Mouse (Mus musculus) thymus, postnatal 25 days (tissue): Measurements from ENCODE around the gene Kctd13.

Experiments
- DNase-seq: peaks from one replicate; pipeline ENCODE4 v3.0.0; 2022

Gene Kctd13

DNA sequence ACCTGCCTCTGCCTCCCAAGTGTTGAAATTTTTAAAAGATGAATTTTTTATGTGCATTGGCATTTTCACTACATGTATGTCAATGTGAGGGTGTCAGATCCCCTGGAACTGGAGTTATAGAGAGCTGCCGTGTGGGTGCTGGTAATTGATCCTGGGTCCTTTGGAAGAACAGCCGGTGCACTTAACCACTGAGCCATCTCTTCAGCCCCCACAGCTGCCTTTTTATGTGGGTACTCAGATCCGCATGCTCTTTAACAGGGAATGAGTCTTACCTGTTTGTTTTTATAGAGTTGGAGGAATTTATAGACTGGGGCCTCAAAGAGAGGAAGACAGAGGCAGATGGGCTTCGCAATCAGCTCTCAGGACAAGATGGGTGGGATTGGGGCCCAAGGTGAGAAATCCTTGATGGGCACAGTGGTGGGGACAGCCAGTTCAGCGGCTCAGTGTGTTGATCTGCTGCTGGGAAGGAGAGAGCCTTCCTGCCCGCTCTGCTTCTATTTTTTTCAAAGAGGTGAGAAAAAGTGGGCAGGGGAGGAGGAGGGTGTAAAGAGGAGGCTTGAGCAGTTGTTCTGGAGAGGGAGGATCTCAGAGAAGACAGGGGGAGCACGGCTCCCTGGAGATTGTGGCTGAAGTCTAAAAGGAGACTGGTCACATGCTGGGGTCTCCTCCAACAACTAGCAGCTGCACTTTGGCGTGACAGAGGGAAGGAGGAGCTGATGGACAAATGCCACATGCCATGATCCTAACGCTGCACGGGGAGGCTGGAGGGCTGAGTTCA lies 56.2 kb downstream of the Kctd13 start:
- DNase-seq, result no peak

DNA sequence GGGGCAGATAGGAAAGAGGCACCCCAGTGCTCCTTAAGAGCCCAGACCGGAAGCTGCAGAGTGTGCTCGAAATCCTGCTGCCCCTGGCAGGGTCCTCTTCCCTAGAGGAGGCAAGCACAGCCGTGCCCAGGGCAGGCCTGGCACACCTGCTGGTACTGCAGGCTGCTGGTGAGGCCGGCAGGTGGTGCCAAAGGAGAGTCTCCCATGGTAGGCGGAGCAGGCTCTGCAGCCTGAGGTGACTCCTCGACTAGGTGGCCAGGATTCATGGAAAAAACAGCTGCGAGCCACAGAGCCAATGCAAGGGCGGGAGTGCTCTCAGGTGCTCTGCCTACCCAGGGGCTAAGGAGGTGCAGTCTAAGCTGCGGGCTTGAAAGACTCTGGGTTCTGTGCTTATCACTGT lies 57.6 kb downstream of the Kctd13 start:
- DNase-seq, result peak; percentile 57

DNA sequence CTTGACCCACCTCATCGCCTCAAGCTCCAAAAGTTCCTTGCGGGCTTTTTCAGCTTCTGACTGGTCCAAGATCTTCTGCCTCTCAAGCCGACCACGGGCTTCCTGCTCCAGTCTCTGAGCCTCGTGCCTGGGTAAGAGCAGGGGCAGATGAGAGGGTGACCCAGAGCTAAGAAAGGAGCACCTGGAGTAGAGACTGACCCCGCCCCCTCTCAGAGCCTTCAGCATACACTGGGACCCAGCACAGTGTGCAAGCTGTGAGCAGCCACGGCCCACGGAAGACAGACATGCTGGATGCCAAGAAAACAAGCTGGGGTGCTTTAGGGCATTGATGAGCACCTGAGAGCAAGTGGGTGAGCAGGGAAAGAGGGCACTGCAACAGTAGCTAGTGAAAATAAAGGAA lies 60.1 kb downstream of the Kctd13 start:
- DNase-seq, result peak; percentile 26
